Mouse (Mus musculus) intestine, postnatal 0 days (tissue): ENCODE measurements around the gene Scaf8. TPM values are rescaled to one million over a fixed set of nuclear protein-coding genes. Genes with fewer than 3 reads are reported as not detected.

Experiments
- ATAC-seq: fragments of 200-750 bp; cut with Nextera tagmentation; 2 replicates; pipeline ENCODE4 v1.8.0; 2017; ENCODE audit warnings: mild to moderate bottlenecking, moderate TSS enrichment, moderate library complexity
- H3K27ac ChIP-seq: fragments of 300-500 bp; sonication (generic); 2 replicates; pipeline ENCODE4 v1.5.1; 2014; ENCODE audit warnings: mild to moderate bottlenecking, low read depth, low read length, moderate library complexity
- H3K27me3 ChIP-seq: fragments of 300-500 bp; sonication (generic); replicated peaks from 2 replicates; pipeline ENCODE4 v1.6.1; 2014; ENCODE audit warnings: low read length, mixed read lengths; ENCODE audit not compliant: control insufficient read depth, insufficient read depth
- H3K36me3 ChIP-seq: fragments of 300-500 bp; sonication (generic); 2 replicates; pipeline ENCODE4 v1.6.1; 2014; ENCODE audit warnings: mild to moderate bottlenecking, moderate library complexity; ENCODE audit not compliant: control insufficient read depth, insufficient read depth
- H3K4me1 ChIP-seq: fragments of 300-500 bp; sonication (generic); replicated peaks from 2 replicates; pipeline ENCODE4 v1.6.1; 2014; ENCODE audit warnings: antibody characterized with exemption, low read length, mixed read lengths; ENCODE audit not compliant: control insufficient read depth, insufficient read depth
- H3K4me2 ChIP-seq: fragments of 300-500 bp; sonication (generic); replicated peaks from 2 replicates; pipeline ENCODE4 v1.6.1; 2014; ENCODE audit warnings: low read depth, mild to moderate bottlenecking, moderate library complexity
- H3K4me3 ChIP-seq: fragments of 300-500 bp; sonication (generic); 2 replicates; pipeline ENCODE4 v1.5.1; 2014; ENCODE audit warnings: low read depth, low read length
- H3K9ac ChIP-seq: fragments of 300-500 bp; sonication (generic); 2 replicates; pipeline ENCODE4 v1.6.1; 2014; ENCODE audit warnings: mild to moderate bottlenecking, low read depth, low read length
- H3K9me3 ChIP-seq: fragments of 300-500 bp; sonication (generic); 2 replicates; pipeline ENCODE4 v1.6.1; 2016; ENCODE audit warnings: mixed run types; ENCODE audit not compliant: control insufficient read depth
- CTCF ChIP-seq: sonication (generic); IDR thresholded peaks from 2 replicates; pipeline ENCODE4 v1.5.1; 2016; ENCODE audit warnings: low read depth, mild to moderate bottlenecking, control low read depth, antibody characterized with exemption, moderate library complexity
- WGBS: fragments of 180-500 bp; shearing (Covaris S2); extraction: QIAGEN DNeasy Blood & Tissue Kit; methylation state at CpG from one replicate; pipeline ENCODE4 v1.1.7; 2014; 5-methylcytosine and 5-hydroxymethylcytosine counted together
- polyA plus RNA-seq: library from polyadenylated mRNA; unstranded; fragments of >200 nt; fragmentation: Nextera tagmentation; extraction: Ambion mirVana; gene quantifications from 2 replicates; pipeline ENCODE4 v1.2.1, GENCODE M21; 2015

The Scaf8 gene
- polyA plus RNA-seq, 1 experiment from 2014 or later, result 8.3 TPM

- Histone ChIP-seq H3K36me3 (no peaks in the 10 kb centered on the region), H3K9me3 (no peaks in the 10 kb centered on the region), H3K9ac (no peak overlapping the region), H3K27me3 (no peaks in the 10 kb centered on the region), H3K27ac (no peak overlapping the region), H3K4me2 (no peak overlapping the region), H3K4me3 (no peak overlapping the region), H3K4me1 (no peaks in the 10 kb centered on the region)
- TF ChIP-seq CTCF, result no peak
- no peak for ATAC-seq
- WGBS, result 69% methylated on average over 3 of the region's 3 CpGs
Observed at GRCm38 (mm10) chr17:3223721-3224120, 108.9 kb downstream of the Scaf8 start.

GRCm38 (mm10) chr17:3224383-3225106 is 109.8 kb downstream of the Scaf8 start:
- no peak overlapping the region for H3K27ac ChIP-seq
- peak; percentile 99 for TF ChIP-seq CTCF
- peak; percentile 64 for ATAC-seq

GRCm38 (mm10) chr17:3230231-3231000 is 115.6 kb downstream of the Scaf8 start:
- Histone ChIP-seq H3K4me2 (peak overlapping the region; percentile 33; the same call in 1 of the 2 replicates), H3K27me3 (no peaks in the 10 kb centered on the region), H3K27ac (no peak overlapping the region), H3K4me1 (no peaks in the 10 kb centered on the region), H3K9me3 (no peaks in the 10 kb centered on the region), H3K4me3 (no peak overlapping the region), H3K36me3 (no peaks in the 10 kb centered on the region), H3K9ac (no peak overlapping the region)
- peak; percentile 97 for TF ChIP-seq CTCF
- peak; percentile 72 for ATAC-seq
- 70% methylated on average over 17 of the region's 17 CpGs for WGBS

More at GRCm38 (mm10) chr17:3224383-3225106, 109.8 kb downstream of the Scaf8 start:
- H3K4me3 ChIP-seq, result no peak overlapping the region
- H3K9ac ChIP-seq, result no peak overlapping the region
- no peaks in the 10 kb centered on the region for H3K9me3 ChIP-seq
- WGBS, result 47% methylated on average over 4 of the region's 4 CpGs
- H3K4me2 ChIP-seq, result no peak overlapping the region
- H3K4me1 ChIP-seq, result no peaks in the 10 kb centered on the region
- no peaks in the 10 kb centered on the region for H3K36me3 ChIP-seq
- H3K27me3 ChIP-seq, result no peaks in the 10 kb centered on the region

- no peak for ATAC-seq
- Histone ChIP-seq H3K27ac (no peak overlapping the region), H3K4me2 (no peak overlapping the region), H3K9ac (no peak overlapping the region), H3K9me3 (no peaks in the 10 kb centered on the region), H3K27me3 (no peaks in the 10 kb centered on the region), H3K4me3 (no peak overlapping the region), H3K36me3 (peaks cover 6% of the 10 kb centered on the region; the same call in 1 of the 2 replicates), H3K4me1 (no peaks in the 10 kb centered on the region)
- TF ChIP-seq CTCF, result no peak
- 79% methylated on average over 5 of the region's 5 CpGs for WGBS
Observed at GRCm38 (mm10) chr17:3232626-3233025, 117.9 kb downstream of the Scaf8 start.

DNA sequence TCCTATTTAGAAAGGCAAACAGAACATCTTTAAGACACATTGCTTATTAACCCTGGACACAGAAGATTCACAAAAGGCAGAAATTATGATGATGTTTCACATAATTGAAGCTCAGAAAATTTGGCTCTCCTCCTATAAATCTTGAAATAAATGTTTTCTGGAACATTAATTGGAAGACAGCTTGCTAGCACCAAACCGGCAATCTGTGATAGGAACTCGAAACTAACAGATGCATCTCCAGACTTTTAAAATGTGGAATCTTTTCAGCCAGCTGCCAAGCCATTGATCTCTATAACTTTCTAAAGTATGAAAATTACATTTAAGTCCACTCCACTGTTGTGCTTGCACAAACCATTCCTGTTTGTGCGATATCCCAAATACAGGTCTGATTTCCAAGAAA is 128.9 kb downstream of the Scaf8 start:
- no peak for TF ChIP-seq CTCF
- no peak overlapping the region for H3K4me3 ChIP-seq
- H3K27me3 ChIP-seq, result no peaks in the 10 kb centered on the region
- H3K4me1 ChIP-seq, result peaks cover 32% of the 10 kb centered on the region
- no peak for ATAC-seq
- H3K9ac ChIP-seq, result no peak overlapping the region
- no peaks in the 10 kb centered on the region for H3K36me3 ChIP-seq
- no peaks in the 10 kb centered on the region for H3K9me3 ChIP-seq
- WGBS, result 90% methylated on average over 3 of the region's 3 CpGs
- 0 out of 2 replicates have a peak overlapping the region, but pooled peaks have one; percentile 94 for H3K27ac ChIP-seq
- no peak overlapping the region for H3K4me2 ChIP-seq
